Mouse (Mus musculus): ENCODE measurements around the gene Arhgap22.

Gene Arhgap22

GRCm38 (mm10) chr14:33374089-33374488 lies 160.3 kb downstream of the Arhgap22 start:
- DNase-seq: no peak

- DNase-seq: no peak
Measured at GRCm38 (mm10) chr14:33377211-33377610, 163.4 kb downstream of the Arhgap22 start.

- DNase-seq: no peak
Measured at GRCm38 (mm10) chr14:33378723-33379122, 164.9 kb downstream of the Arhgap22 start.

- DNase-seq: no peak
Measured at GRCm38 (mm10) chr14:33380830-33381457, 167.1 kb downstream of the Arhgap22 start.

DNA sequence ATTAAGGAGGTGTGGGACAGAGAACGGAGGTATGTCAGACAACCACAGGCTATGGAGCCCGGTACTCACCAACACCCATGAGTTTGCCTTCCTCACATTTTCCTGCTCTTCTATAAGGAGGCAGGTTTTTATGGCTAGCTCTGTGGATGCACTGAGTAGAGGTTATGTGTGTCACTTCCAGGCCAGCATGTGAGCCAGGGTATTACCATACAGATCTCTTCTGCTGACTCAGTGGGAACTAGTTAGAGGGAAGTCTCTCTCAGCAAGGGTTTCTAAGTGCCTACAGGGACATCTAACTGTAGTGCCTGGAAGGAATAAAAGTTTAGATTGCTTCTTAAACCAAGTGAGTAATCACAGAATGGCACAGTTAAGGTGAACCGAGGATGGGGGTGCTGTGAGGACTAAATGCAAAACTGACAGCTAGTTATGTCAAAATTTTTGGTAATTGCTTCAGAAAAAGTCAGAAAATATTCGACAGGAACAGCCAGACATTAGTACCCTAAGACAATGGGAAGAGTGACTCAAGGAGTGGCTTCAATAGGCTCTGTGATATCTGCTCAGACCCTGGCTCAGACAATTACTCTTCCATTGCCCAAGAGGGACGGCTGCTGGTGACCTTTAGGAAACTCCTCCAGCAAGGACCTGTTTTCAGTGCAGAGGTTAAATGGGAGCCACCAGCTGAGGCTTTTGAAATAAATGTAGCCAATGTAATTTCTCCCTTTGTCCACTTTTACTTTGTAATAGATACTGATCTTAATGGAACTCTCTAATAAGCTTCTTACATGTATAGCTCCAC lies 184.4 kb downstream of the Arhgap22 start:
- no peak for DNase-seq

- no peak for DNase-seq
Measured at GRCm38 (mm10) chr14:33400019-33400418, 186.2 kb downstream of the Arhgap22 start.

- DNase-seq: no peak
Measured at GRCm38 (mm10) chr14:33402331-33402730, 188.5 kb downstream of the Arhgap22 start.

GRCm38 (mm10) chr14:33415746-33416145 lies 201.9 kb downstream of the Arhgap22 start:
- DNase-seq: no peak

GRCm38 (mm10) chr14:33418311-33418909 lies 204.6 kb downstream of the Arhgap22 start:
- no peak for DNase-seq
